Mouse (Mus musculus) large intestine, adult 2 months (tissue): ENCODE results near the gene Sema4d. TPM values are rescaled to one million over a fixed set of nuclear protein-coding genes. Genes with fewer than 3 reads are reported as not detected.

ENCODE experiments used
- DNase-seq: peaks from one replicate; pipeline ENCODE4 v3.0.0-alpha.2; 2012; ENCODE audit warnings: low read depth, low spot score
- whole genome bisulfite sequencing: fragments of 180-500 bp; shearing (Covaris S2); methylation state at CpG from one replicate; pipeline ENCODE4 v1.1.7; 2018; 5-methylcytosine and 5-hydroxymethylcytosine counted together
- polyA plus RNA-seq: library from polyadenylated mRNA; depleted of rRNA; stranded (reverse); fragments of >200 nt; gene quantifications from 2 replicates; pipeline ENCODE4 v1.2.3, GENCODE M21; 2012

Sema4d gene
- polyA plus RNA-seq, 1 experiment = 17.9 TPM

- DNase-seq = no peak
- WGBS = 84% methylated on average over 10 of the region's 10 CpGs
Observed at GRCm38 (mm10) chr13:51780509-51781155, 12.9 kb downstream of the Sema4d start.

GRCm38 (mm10) chr13:51778983-51779962 is 14.3 kb downstream of the Sema4d start:
- DNase-seq = no peak
- WGBS = 78% methylated on average over 25 of the region's 25 CpGs

- no peak for DNase-seq
- WGBS = 90% methylated on average over 11 of the region's 11 CpGs
Observed at GRCm38 (mm10) chr13:51778351-51778982, 15.1 kb downstream of the Sema4d start.

DNA sequence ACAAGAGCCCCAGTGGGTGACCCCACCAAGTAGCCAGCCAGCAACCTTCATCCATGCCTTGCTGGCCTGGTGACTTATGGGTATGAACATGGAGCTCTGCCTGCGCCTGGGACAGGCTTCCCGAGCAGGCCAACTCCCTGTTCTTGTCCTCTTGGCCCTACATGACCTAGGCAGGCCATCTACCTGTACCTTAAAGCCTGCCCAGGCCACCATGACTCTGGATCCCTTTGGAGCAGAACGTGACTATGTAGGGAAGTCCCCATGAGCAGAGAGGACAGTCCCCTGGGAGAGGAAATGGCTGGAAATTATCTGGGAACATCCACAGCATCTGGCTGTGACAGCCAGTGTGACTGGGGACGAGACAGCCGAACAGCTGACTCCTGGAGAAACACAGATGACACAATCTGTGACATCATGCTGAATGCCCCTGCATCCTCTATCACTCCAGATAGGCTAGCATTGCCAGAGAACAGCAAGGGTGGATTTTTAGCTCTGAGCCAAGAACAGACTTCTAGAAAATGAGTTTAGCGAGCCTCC is 15.7 kb downstream of the Sema4d start:
- DNase-seq = no peak
- 69% methylated on average over 6 of the region's 6 CpGs for WGBS

DNA sequence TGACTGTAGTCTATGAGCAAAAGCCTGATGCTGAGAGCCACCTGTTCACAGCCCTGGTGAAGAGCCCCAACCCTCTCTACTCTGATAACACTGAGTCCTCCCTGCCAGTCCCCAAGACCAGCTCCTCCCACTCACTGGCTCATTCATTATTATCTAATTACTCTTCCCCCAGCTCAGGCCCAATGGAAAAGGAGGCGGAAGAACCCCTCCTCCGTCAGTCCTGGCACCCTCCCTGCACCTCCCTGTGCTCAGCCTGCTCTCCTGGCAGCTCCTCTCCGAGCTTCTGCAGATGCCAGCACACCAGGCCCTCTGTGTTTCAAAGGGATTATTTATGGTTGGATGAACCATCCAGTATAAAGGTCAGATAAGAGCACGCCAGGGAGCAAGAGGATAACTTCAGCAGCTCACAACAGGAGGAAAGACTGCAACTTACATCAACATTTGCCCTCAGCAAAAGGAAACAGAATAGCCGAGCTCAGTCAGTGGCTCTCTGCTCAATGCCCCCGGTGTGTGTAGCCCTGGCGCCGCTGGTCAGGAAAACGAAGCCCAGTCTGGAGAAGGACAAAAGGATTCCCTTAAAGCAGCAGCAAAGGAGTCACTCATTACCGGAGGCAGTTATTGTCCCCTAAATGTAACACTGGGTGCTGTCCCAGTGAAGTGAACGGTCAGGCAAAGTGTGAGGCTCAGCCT is 16.4 kb downstream of the Sema4d start:
- no peak for DNase-seq
- WGBS = 64% methylated on average over 11 of the region's 11 CpGs

DNA sequence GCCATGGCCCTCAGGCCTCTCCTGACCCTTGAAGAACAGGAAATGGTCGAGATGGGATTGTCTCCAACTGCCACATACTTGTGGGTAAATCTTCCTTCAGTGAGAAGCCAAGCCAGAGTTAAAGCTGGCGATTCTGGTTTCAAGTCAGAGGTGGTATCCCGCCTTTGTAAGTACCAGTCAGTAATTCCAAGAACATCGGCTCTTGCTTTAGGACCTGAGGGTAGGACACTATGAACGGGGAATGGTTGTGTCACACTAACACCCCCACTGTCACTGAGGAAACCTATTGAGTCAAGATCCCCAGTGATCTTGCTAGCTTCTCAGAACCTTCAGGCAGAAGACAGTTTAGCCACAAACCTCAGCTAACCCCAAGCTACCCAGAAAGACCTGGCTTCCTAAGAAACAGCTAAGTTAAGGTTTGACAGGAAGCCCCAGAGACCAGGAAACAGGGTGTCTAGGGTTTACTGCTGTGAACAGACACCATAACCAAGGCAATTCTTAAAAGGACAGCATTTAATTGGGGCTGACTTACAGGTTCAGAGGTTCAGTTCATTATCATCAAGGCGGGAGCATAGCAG is 17.3 kb downstream of the Sema4d start:
- 75% methylated on average over 6 of the region's 6 CpGs for WGBS
- no peak for DNase-seq

DNA sequence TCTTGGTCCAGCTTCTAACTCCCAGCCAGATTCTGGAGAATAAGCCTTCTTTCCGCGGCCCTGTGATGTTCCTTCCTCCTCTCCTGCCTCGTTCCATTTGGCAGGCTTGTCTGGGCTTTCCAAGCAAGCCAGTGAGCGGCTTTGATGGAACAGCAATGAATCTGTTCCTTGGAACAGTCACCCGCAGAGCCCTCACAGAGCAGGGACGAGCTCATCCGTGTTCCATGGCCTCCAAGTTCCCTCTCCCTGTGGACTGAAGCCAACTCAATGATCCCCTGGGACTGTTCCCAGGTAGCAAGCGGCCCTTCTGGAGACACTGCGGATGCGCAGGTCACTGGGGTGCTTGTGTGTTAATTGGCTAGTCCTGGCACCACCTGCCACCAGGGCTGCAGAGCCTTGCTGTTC is 21.7 kb downstream of the Sema4d start:
- WGBS = 83% methylated on average over 10 of the region's 10 CpGs
- no peak for DNase-seq

DNA sequence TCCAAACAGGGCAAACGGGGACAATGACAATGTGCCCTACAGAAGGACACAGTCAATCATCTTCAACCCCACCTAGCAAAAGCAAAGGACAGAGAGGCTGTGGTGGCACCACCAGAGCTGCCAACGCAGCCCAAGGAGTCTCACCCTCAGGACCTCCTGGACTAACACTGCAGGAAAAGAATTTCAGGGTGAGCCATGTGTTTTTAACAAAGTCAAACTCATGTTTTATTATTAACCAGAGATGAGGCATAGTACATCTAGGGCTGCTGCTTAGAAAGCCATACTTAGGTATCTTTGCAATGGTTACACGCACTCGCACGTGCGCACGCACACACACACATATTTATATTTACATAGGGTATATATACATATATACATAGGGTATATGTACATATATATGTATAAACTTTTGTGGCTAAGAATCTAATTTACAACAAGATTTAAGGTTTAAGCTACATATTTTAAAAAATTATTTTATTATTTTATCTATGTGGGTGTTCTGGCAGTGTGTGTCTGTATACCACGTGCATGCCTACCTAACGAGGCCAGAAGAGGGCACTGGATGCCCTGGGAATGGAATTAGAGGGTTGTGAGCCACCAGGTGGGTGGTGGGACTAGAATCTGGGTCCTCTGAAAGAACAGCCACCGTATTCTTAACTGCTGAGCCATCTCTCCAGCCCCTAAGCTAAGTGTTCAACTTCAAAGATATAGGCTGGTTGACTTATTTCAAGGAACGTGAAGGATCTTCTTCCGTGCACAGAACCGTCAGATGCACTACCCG is 22.7 kb downstream of the Sema4d start:
- 92% methylated on average over 14 of the region's 14 CpGs for WGBS
- DNase-seq = no peak

DNA sequence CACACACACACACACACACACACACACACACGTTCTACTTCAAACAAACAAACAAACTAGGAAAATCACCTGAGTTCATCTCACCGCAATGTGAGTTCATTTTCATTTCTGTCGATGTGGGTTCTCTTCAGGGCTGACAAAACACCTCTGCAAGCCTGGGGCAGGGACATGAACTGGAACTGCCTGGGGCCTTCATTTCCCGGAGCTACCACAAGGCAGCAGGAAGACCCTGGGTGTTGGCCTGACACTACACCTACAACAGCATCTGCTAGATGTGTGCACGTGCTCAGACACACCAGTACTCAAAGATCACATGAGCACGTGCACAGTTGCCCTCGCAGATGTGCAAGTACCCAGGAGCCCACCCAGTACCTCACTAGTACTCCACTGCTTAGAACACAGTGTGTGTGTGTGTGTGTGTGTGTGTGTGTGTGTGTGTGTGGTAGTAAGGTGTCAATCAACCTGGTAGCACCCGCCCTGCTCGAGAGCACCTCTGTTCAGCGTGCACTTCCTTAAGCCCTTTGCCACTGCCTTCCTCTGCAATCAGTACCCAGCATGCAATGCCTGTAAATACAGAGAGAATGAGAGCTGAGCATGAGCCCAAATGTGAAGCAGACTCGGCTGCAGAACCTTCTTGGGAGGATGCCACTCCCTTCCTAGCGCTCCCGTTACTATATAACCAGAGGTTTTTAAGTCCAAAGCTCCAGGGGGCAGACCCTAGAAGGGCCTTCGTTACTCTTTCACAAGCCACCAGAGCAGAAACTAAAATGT is 25.4 kb downstream of the Sema4d start:
- 60% methylated on average over 14 of the region's 14 CpGs for WGBS
- no peak for DNase-seq

DNA sequence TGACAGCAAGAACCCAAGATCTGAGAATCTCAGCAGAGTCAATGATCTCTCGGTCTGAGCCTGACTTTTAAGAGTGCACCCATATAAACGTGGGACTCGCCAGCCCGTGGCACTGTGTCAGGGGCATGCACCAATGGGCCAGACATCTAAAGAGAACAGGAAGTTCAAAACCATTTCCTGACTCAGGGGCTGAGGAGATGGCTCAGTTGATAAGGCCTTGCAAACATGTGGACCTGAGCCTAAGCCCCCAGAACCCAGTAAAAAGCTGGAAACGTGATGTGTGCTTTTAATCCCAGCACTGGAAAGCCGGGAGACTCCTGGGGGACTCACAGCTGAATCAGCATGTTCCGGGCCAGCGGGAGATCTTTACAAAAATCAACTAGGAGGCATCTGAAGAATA is 26.0 kb downstream of the Sema4d start:
- WGBS = 71% methylated on average over 8 of the region's 8 CpGs
- no peak for DNase-seq

- 91% methylated on average over 4 of the region's 4 CpGs for WGBS
- no peak for DNase-seq
Observed at GRCm38 (mm10) chr13:51766756-51767155, 26.8 kb downstream of the Sema4d start.

GRCm38 (mm10) chr13:51765369-51765768 is 28.2 kb downstream of the Sema4d start:
- no peak for DNase-seq
- WGBS = 81% methylated on average over 5 of the region's 5 CpGs

GRCm38 (mm10) chr13:51763019-51763698 is 30.4 kb downstream of the Sema4d start:
- DNase-seq = no peak
- WGBS = 70% methylated on average over 12 of the region's 12 CpGs

DNA sequence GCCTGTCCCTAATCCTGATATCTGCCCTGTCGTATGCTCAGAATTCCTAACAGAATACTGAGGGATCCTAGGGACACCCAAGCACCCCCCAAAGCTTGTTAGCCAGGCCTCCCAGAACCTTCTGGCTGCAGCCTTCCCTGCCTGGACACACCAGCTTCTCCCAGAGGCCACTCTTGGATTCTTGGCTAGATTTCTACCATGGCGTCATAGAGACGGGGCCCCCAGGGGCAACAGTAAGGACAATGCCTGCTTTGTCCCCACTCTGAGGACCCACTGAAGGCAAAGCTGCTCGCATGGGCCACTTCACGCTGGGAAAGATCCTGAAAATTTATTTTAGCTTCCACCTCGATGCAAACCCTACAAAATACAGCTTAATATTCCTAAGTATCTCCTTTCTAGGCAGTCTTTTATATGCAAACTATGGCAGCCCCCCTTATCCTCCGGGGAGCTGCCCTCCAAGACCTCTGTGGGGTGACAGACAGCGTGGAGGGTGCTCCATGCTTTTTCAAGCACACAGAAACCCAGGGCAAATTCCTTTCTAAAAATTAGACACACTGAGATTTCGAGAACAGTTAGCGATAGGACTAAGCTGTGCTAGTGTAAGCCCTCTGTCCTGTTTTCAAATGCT is 32.2 kb downstream of the Sema4d start:
- WGBS = 80% methylated on average over 10 of the region's 10 CpGs
- no peak for DNase-seq

GRCm38 (mm10) chr13:51759256-51759987 is 34.1 kb downstream of the Sema4d start:
- DNase-seq = no peak
- WGBS = 89% methylated on average over 6 of the region's 6 CpGs

DNA sequence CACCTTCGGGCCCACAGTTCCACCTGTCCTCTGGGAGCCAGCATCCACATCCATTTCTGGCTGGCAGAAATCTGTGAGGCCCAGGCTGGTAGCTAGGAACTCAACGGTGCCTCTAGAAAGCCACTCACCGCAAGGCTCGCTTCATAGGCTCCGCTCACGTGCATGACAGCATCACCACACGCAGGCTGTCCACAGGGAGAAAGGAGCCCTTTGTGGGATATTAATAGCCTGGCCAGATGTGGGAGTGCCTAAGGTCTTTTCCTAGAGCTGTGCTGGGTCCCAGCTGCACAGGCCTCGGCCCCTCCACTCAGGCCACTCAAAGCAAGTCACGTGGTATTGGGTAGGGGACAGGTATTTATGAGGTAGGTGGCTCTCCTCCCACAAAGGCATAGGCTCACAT is 35.1 kb downstream of the Sema4d start:
- DNase-seq = no peak
- WGBS = 89% methylated on average over 9 of the region's 9 CpGs
